ENCODE assay signal across 12 mouse cellular contexts in the genomic region with DNA sequence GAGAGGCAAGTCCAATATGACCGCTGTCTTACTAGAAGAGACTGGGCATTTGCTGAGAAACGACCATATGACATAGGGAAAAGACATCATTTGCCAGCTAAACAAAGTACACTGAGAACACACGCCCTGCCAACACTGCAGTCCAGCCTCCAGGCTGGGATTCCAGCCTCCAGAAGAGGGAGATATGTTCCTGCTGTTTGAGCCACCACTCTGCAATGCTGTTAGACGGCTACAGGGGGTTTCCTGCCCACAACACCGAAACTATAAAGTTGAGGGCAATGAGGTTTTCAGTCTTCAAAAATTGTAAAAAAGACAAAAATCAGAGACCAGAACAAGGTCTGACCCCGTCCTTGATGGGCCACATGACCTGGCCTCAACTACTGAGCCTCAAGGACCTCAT. TPM values are rescaled to one million over a fixed set of nuclear protein-coding genes. Genes with fewer than 3 reads are reported as not detected.
DNase-seq lines count a peak whose midpoint lies in the region; ATAC-seq lines count a peak whose summit lies in the region.
"Had no signal": no experiment of that assay in that cellular context is flagged by ENCODE, and none has a peak within 500 bp of the region (broad histone marks: within the 10 kb centered on the region; RNA-seq: fewer than 3 reads in every experiment).

No protein-coding gene starts in this region.

- no peaks in the 10 kb centered on the region for H3K9me3 ChIP-seq in hindbrain, embryonic 15.5 days
- H3K9me3 ChIP-seq in hindbrain, embryonic 16.5 days (ENCODE audit: control insufficient read depth, low read length): no peaks in the 10 kb centered on the region
- no peaks in the 10 kb centered on the region for H3K9me3 ChIP-seq in forebrain, embryonic 12.5 days
- H3K9me3 ChIP-seq: heart, embryonic 15.5 days; liver, embryonic 13.5 days had no signal

- H3K4me1 ChIP-seq in hindbrain, embryonic 15.5 days (replicated peaks): peaks cover 16% of the 10 kb centered on the region
- H3K4me1 ChIP-seq in hindbrain, embryonic 16.5 days (ENCODE audit: control insufficient read depth, insufficient read depth, low read depth, low read length): peaks cover 8% of the 10 kb centered on the region
- peaks cover 16% of the 10 kb centered on the region for H3K4me1 ChIP-seq in forebrain, embryonic 12.5 days
- H3K4me1 ChIP-seq: heart, embryonic 15.5 days; liver, embryonic 13.5 days had no signal

- no peaks in the 10 kb centered on the region for H3K36me3 ChIP-seq in hindbrain, embryonic 15.5 days
- H3K36me3 ChIP-seq in hindbrain, embryonic 16.5 days (ENCODE audit: control insufficient read depth, insufficient read depth, low read length): no peaks in the 10 kb centered on the region
- no peaks in the 10 kb centered on the region for H3K36me3 ChIP-seq in forebrain, embryonic 12.5 days (replicated peaks)
- H3K36me3 ChIP-seq: heart, embryonic 15.5 days; liver, embryonic 13.5 days had no signal

- H3K4me2 ChIP-seq in hindbrain, embryonic 15.5 days: no peak overlapping the region
- no peak overlapping the region for H3K4me2 ChIP-seq in hindbrain, embryonic 16.5 days (ENCODE audit: low read length)
- no peak overlapping the region for H3K4me2 ChIP-seq in forebrain, embryonic 12.5 days
- H3K4me2 ChIP-seq: heart, embryonic 15.5 days; liver, embryonic 13.5 days had no signal

- H3K9ac ChIP-seq in hindbrain, embryonic 15.5 days: no peak overlapping the region
- H3K9ac ChIP-seq in hindbrain, embryonic 16.5 days (ENCODE audit: low read depth, low read length): no peak overlapping the region
- H3K9ac ChIP-seq in forebrain, embryonic 12.5 days: no peak overlapping the region
- H3K9ac ChIP-seq: heart, embryonic 15.5 days; liver, embryonic 13.5 days had no signal

- WGBS in hindbrain, embryonic 15.5 days: 68% methylated on average over 6 of the region's 6 CpGs
- WGBS in hindbrain, embryonic 16.5 days: 77% methylated on average over 6 of the region's 6 CpGs
- WGBS in forebrain, embryonic 12.5 days: 84% methylated on average over 6 of the region's 6 CpGs

- H3K27me3 ChIP-seq in hindbrain, embryonic 15.5 days: no peaks in the 10 kb centered on the region
- no peaks in the 10 kb centered on the region for H3K27me3 ChIP-seq in hindbrain, embryonic 16.5 days (replicated peaks; ENCODE audit: control insufficient read depth, insufficient read depth, low read length)
- H3K27me3 ChIP-seq in forebrain, embryonic 12.5 days: no peaks in the 10 kb centered on the region
- H3K27me3 ChIP-seq: heart, embryonic 15.5 days; liver, embryonic 13.5 days had no signal

- H3K4me3 ChIP-seq in hindbrain, embryonic 15.5 days: no peak overlapping the region
- H3K4me3 ChIP-seq in hindbrain, embryonic 16.5 days (ENCODE audit: low read length): no peak overlapping the region
- no peak overlapping the region for H3K4me3 ChIP-seq in forebrain, embryonic 12.5 days (replicated peaks)
- H3K4me3 ChIP-seq: heart, embryonic 15.5 days; liver, embryonic 13.5 days had no signal

- H3K27ac ChIP-seq in hindbrain, embryonic 15.5 days (replicated peaks): 0 out of 2 replicates have a peak overlapping the region, but pooled peaks have one; percentile 30
- no peak overlapping the region for H3K27ac ChIP-seq in hindbrain, embryonic 16.5 days (ENCODE audit: low read depth, low read length)
- no peak overlapping the region for H3K27ac ChIP-seq in forebrain, embryonic 12.5 days
- H3K27ac ChIP-seq: heart, embryonic 15.5 days; liver, embryonic 13.5 days had no signal

- peak; percentile 12 to 22 for DNase-seq in right cerebral cortex, adult 2 months (ENCODE audit: low spot score in 2 of 2)
- no peak for DNase-seq in right cerebral cortex, adult 18-20 months
- DNase-seq in heart, adult 8-10 months (ENCODE audit: low spot score): peak; percentile 33
- DNase-seq in naive thymus-derived CD4-positive, alpha-beta T cell, adult 2 months (ENCODE audit: low read depth): peak; percentile 1
- no peak for DNase-seq in urinary bladder, postnatal 36 days (ENCODE audit: low spot score in 2 of 2)
- DNase-seq: liver, embryonic 13.5 days had no signal

- no peak for ATAC-seq in hindbrain, embryonic 15.5 days (ENCODE audit: low FRiP score, low read depth)
- no peak for ATAC-seq in hindbrain, embryonic 16.5 days
- ATAC-seq in forebrain, embryonic 12.5 days (ENCODE audit: low FRiP score): no peak

RNA-seq across cellular contexts. Expression of a gene that starts 24.4 kb away (rescaled TPM):
- 0.14 TPM in 1 of 2 replicates, not detected in the other for polyA plus RNA-seq in hindbrain, embryonic 15.5 days (2015; fragmentation: Nextera tagmentation; extraction: Ambion mirVana)
- 0.11 TPM in 1 of 2 replicates, not detected in the other for polyA plus RNA-seq in hindbrain, embryonic 16.5 days (2015; fragmentation: Nextera tagmentation; extraction: Ambion mirVana)
- total RNA-seq in heart, adult 8-10 months (2022): not detected
- not detected in 2 replicates for polyA plus RNA-seq in forebrain, embryonic 12.5 days (2016; fragmentation: Nextera tagmentation; extraction: Ambion mirVana)
- total RNA-seq: neutrophil, adult 5-6 weeks had no signal
- polyA plus RNA-seq: embryonic facial prominence, embryonic 11.5 days; heart, embryonic 15.5 days; liver, embryonic 13.5 days had no signal

Comparison
In these comparisons a context has a peak if more than half of its experiments do, and no peak if none do; other contexts are left out.
1. DNase-seq: peak in right cerebral cortex, adult 2 months (2 of 2), heart, adult 8-10 months (single experiment) and naive thymus-derived CD4-positive, alpha-beta T cell, adult 2 months (single experiment); none in right cerebral cortex, adult 18-20 months (single experiment) and urinary bladder, postnatal 36 days (0 of 2).